Mouse (Mus musculus): Measurements from ENCODE around the gene Ccdc6.

DNA sequence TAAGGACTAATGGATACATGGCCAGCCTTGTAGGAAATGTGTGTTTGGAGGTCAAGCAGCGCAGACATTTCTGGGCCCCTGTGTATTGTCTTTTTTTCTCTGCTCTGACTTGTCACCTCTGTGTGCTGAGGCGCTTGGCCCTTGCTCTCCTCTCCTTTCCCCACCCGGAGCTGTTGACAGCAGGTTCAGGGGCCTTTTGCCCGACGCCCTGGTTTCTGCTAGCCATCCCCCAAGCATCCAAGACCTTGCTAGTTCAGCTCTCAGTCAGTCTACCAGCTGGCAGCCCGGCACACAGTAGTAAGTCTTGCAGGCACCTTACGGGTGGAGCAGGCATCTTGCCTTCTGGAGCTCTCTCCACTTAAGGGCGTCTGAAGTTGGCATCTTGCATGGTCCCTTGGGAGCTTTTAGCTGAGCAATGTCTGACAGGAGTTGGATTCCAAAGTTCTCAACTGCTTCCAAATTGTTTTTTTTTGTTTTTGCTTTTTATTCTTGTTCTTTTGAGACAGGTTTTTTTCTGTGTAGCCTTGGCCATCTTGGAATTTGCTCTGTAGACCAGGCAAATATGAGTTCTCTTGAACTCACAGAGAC is 17.2 kb downstream of the Ccdc6 start:
- TF ChIP-seq CTCF (IDR thresholded peaks at IDR 0.05; ENCODE audit: control insufficient read depth, insufficient read depth, insufficient replicate concordance, low read depth, low read length) (no peak), POLR2A (IDR thresholded peaks at IDR 0.05; ENCODE audit: control insufficient read depth, low read depth, low read length) (no peak)
